Mouse (Mus musculus) embryonic facial prominence, embryonic 13.5 days (tissue): ENCODE results near the gene D630039A03Rik. TPM values are rescaled to one million over a fixed set of nuclear protein-coding genes. Genes with fewer than 3 reads are reported as not detected.

Source experiments
- ATAC-seq: fragments of 200-750 bp; cut with Nextera tagmentation; 2 replicates; pipeline ENCODE4 v1.8.0; 2017; ENCODE audit warnings: low read depth; ENCODE audit not compliant: insufficient number of reproducible peaks, insufficient read depth, low FRiP score, low TSS enrichment
- H3K27ac ChIP-seq: fragments of 300-500 bp; sonication (generic); 2 replicates; pipeline ENCODE4 v1.5.1; 2015; ENCODE audit warnings: moderate library complexity, mild to moderate bottlenecking, inconsistent platforms
- H3K27me3 ChIP-seq: fragments of 300-500 bp; sonication (generic); 2 replicates; pipeline ENCODE4 v1.6.1; 2015; ENCODE audit warnings: mild to moderate bottlenecking, inconsistent platforms
- H3K36me3 ChIP-seq: fragments of 300-500 bp; sonication (generic); 2 replicates; pipeline ENCODE4 v1.6.1; 2015; ENCODE audit warnings: mild to moderate bottlenecking, inconsistent platforms
- H3K4me1 ChIP-seq: fragments of 300-500 bp; sonication (generic); 2 replicates; pipeline ENCODE4 v1.6.1; 2015; ENCODE audit warnings: inconsistent platforms
- H3K4me2 ChIP-seq: fragments of 300-500 bp; sonication (generic); 2 replicates; pipeline ENCODE4 v1.6.1; 2015; ENCODE audit warnings: moderate library complexity, mild to moderate bottlenecking, inconsistent platforms
- H3K4me3 ChIP-seq: fragments of 300-500 bp; sonication (generic); 2 replicates; pipeline ENCODE4 v1.5.1; 2015; ENCODE audit warnings: mild to moderate bottlenecking, inconsistent platforms
- H3K9ac ChIP-seq: fragments of 300-500 bp; sonication (generic); 2 replicates; pipeline ENCODE4 v1.6.1; 2015; ENCODE audit warnings: mild to moderate bottlenecking, inconsistent platforms
- H3K9me3 ChIP-seq: fragments of 300-500 bp; sonication (generic); 2 replicates; pipeline ENCODE4 v1.6.1; 2016; ENCODE audit warnings: inconsistent platforms
- WGBS: fragments of 180-500 bp; shearing (Covaris S2); methylation state at CpG from one replicate; pipeline ENCODE4 v1.1.7; 2015; ENCODE audit warnings: mixed read lengths; 5-methylcytosine and 5-hydroxymethylcytosine counted together
- polyA plus RNA-seq: library from polyadenylated mRNA; unstranded; fragments of >200 nt; fragmentation: Nextera tagmentation; extraction: Ambion mirVana; gene quantifications from 2 replicates; pipeline ENCODE4 v1.2.1, GENCODE M21; 2015

Gene D630039A03Rik
- polyA plus RNA-seq, 1 experiment from 2014 or later = 0.18 TPM

DNA sequence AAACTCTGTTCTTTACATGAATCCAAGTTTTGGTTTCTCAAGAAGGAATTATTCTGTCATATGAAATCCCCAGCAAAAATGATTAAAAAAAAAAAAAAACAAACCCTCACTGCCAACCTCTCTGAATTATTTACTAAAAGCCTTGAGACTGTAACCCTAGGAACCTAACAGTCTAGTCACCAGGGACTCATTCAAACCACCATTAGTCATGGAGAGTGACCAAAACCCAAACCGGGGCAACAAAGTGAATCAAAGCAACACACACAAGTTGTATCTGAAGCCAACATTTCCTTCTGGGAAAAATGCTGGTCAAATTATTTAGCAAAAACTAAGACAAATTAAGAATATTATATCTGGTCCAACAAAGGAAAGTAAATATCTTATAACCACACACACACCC, 36.8 kb upstream of the D630039A03Rik start:
- ATAC-seq = no peak
- H3K36me3 ChIP-seq = peaks cover 43% of the 10 kb centered on the region

DNA sequence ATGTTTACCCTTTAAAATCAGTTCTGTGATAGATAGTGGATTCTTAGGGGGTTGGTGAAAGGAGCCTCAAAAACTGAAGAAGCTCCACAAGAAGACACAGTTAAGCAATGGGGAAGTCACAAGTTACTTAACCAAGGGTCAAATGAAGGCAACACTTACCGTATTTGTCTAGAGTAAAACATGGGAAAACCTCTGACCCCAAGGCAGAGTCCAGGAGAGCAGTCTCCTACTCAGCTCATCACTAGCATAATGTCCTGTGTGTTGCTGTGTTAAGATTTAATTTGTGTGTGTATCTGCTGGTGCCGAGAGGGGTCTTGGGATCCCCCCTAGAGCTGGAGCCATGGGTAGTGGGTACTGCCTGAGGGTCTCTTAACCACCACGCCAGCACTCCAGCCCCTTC, 36.3 kb upstream of the D630039A03Rik start:
- Histone ChIP-seq H3K9ac (no peak overlapping the region), H3K4me1 (peaks cover 39% of the 10 kb centered on the region), H3K36me3 (peaks cover 48% of the 10 kb centered on the region), H3K4me2 (no peak overlapping the region), H3K4me3 (no peak overlapping the region), H3K27me3 (peaks cover under 1% of the 10 kb centered on the region; the same call in 1 of the 2 replicates), H3K27ac (no peak overlapping the region), H3K9me3 (no peaks in the 10 kb centered on the region)
- no peak for ATAC-seq
- 90% methylated on average over 3 of the region's 3 CpGs for WGBS

More for the DNA sequence above, 36.8 kb upstream of the D630039A03Rik start:
- no peak overlapping the region for H3K4me2 ChIP-seq
- H3K9ac ChIP-seq = no peak overlapping the region
- peaks cover 38% of the 10 kb centered on the region for H3K4me1 ChIP-seq
- H3K9me3 ChIP-seq = no peaks in the 10 kb centered on the region
- H3K27ac ChIP-seq = no peak overlapping the region
- WGBS = 80% methylated on average over 1 of the region's 1 CpGs
- no peak overlapping the region for H3K4me3 ChIP-seq
- H3K27me3 ChIP-seq = peaks cover 4% of the 10 kb centered on the region; the same call in 1 of the 2 replicates

DNA sequence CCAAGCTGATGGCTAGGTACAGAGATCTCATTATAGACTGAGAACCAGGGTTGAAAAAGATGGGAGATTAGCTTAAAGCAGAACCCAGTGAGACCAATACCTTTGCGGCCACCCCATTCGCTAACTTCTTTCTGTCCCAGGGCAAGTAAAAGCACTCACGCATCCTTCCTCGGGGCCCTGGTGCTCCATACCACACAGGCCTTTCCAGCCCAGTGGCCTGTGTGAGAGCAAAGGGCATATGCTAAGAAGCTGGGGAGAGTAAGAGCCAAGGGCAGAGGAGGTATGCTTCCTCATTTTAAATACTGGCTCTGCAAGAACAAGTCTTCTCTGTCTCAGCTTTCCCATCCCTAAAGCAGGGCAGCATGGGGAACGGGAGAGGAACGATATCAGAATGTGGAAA, 33.8 kb upstream of the D630039A03Rik start:
- H3K4me1 ChIP-seq = peaks cover 25% of the 10 kb centered on the region
- ATAC-seq = no peak
- H3K36me3 ChIP-seq = peaks cover 70% of the 10 kb centered on the region
- H3K9ac ChIP-seq = no peak overlapping the region
- no peaks in the 10 kb centered on the region for H3K27me3 ChIP-seq
- no peak overlapping the region for H3K4me3 ChIP-seq
- H3K27ac ChIP-seq = no peak overlapping the region
- H3K9me3 ChIP-seq = no peaks in the 10 kb centered on the region
- 88% methylated on average over 6 of the region's 6 CpGs for WGBS
- no peak overlapping the region for H3K4me2 ChIP-seq

DNA sequence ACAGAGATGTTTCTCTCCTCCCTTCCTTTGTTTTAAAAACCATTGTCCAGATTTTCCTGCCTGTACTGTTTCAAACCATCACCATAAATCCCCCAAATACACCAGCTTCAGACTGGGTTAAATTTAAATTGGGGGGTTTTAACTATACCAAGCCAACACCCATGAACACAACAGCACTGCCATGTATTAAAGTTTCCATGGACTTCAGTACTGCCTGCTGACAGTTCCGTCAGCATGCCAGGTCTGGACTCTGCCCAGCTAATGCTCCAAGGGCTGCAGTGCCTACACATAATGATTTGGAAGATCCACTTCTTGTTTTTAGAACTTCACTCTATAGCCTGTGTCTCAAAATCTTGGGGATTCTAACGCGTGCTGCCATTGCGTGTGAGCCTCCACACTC, 31.4 kb upstream of the D630039A03Rik start:
- no peak overlapping the region for H3K4me2 ChIP-seq
- no peak overlapping the region for H3K27ac ChIP-seq
- ATAC-seq = no peak
- H3K4me3 ChIP-seq = no peak overlapping the region
- 0 out of 2 replicates have a peak, but pooled peaks cover 10% of the 10 kb centered on the region for H3K4me1 ChIP-seq
- WGBS = 94% methylated on average over 4 of the region's 4 CpGs
- 0 out of 2 replicates have a peak overlapping the region, but pooled peaks have one; percentile 21 for H3K9ac ChIP-seq
- H3K9me3 ChIP-seq = no peaks in the 10 kb centered on the region
- no peaks in the 10 kb centered on the region for H3K27me3 ChIP-seq
- peaks cover 91% of the 10 kb centered on the region for H3K36me3 ChIP-seq

DNA sequence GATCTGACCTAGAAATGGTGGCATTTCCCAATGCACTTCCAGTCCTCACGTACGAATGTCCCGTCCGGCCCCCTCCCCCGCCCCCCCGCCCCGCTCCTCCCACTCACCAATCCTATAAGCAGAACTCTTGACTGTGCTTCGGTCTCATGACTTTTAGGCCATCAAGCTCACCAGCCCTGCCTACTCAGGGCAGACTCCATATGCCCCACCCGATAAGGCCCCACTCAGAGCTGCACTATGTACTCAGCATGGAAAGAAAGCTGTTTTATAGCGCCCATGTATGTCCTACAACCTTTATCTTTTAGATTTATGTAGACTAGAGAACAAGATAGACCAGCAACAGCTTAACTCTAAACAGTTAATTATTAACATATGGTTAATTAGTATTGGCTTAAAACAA, 30.9 kb upstream of the D630039A03Rik start:
- H3K4me1 ChIP-seq = 0 out of 2 replicates have a peak, but pooled peaks cover 10% of the 10 kb centered on the region
- H3K4me3 ChIP-seq = no peak overlapping the region
- no peak overlapping the region for H3K9ac ChIP-seq
- no peaks in the 10 kb centered on the region for H3K27me3 ChIP-seq
- peaks cover 93% of the 10 kb centered on the region for H3K36me3 ChIP-seq
- H3K4me2 ChIP-seq = no peak overlapping the region
- no peaks in the 10 kb centered on the region for H3K9me3 ChIP-seq
- WGBS = 88% methylated on average over 10 of the region's 10 CpGs
- ATAC-seq = no peak
- no peak overlapping the region for H3K27ac ChIP-seq

DNA sequence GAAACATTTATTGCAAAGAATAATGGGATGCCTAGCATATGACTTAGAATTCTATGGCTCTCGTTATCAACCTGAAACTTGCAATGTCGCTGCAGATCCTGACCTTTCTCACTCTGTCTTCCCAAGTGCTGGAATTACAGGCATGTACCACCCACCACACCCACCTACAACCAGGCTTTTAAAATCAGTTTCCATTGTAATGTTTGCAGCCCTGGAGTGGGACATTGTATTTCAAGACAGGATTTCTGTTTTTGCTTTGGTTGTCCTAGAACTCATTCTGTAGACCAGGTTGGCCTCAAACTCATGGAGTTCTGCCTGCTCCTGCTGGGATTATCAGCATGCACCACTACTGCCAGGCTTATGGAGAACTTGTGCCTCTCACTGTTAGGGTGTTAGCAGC, 26.8 kb upstream of the D630039A03Rik start:
- Histone ChIP-seq H3K36me3 (peaks cover 56% of the 10 kb centered on the region), H3K4me1 (0 out of 2 replicates have a peak, but pooled peaks cover 5% of the 10 kb centered on the region), H3K4me2 (no peak overlapping the region), H3K27ac (no peak overlapping the region), H3K27me3 (no peaks in the 10 kb centered on the region), H3K4me3 (no peak overlapping the region), H3K9ac (no peak overlapping the region), H3K9me3 (no peaks in the 10 kb centered on the region)
- no peak for ATAC-seq
- WGBS = 85% methylated on average over 2 of the region's 2 CpGs

DNA sequence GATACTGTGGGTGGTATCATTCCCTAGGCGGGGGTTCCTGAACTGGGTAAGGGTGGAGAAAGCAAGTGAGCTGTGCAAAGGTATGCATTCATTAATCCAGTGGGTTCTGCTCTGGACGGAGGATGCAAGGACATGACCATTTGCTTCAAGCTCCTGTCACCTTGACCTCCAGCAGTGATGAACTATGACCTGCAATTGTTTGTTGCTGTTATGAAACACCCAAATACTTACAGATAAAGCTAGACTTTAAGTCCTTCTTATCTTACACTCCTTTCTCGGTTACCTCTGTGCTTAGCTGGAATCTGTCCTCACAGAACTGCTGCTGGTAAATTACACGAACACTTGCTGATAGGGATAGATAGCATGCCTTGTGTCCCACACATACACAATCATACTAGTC, 24.5 kb upstream of the D630039A03Rik start:
- Histone ChIP-seq H3K9me3 (no peaks in the 10 kb centered on the region), H3K4me1 (no peaks in the 10 kb centered on the region), H3K4me3 (no peak overlapping the region), H3K27ac (no peak overlapping the region), H3K4me2 (no peak overlapping the region), H3K9ac (no peak overlapping the region), H3K27me3 (no peaks in the 10 kb centered on the region), H3K36me3 (peaks cover 36% of the 10 kb centered on the region)
- 82% methylated on average over 4 of the region's 4 CpGs for WGBS
- ATAC-seq = no peak

DNA sequence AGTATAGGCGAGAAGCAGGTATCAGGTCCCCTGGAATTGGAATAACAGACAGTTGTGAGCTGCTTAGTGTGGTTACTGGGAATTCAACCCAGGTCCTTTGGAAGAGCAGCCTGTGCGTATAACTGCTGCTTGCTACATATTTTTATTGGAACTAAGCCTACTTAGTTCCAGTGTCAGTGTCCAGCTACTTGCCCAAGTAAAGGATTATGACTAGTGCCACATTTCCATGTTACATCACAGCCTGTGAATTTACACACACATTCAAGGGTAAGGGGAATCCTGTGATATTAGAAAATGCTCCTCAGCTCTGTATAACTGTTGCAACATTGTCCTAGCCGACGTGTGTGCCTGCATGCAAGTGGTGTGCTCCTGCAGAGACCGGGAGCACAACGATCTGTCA, 21.2 kb upstream of the D630039A03Rik start:
- Histone ChIP-seq H3K27ac (no peak overlapping the region), H3K9me3 (peaks cover 6% of the 10 kb centered on the region; the same call in 1 of the 2 replicates), H3K9ac (no peak overlapping the region), H3K4me1 (no peaks in the 10 kb centered on the region), H3K4me3 (no peak overlapping the region), H3K4me2 (no peak overlapping the region), H3K36me3 (peaks cover 5% of the 10 kb centered on the region; the same call in 1 of the 2 replicates), H3K27me3 (no peaks in the 10 kb centered on the region)
- 85% methylated on average over 6 of the region's 6 CpGs for WGBS
- no peak for ATAC-seq

DNA sequence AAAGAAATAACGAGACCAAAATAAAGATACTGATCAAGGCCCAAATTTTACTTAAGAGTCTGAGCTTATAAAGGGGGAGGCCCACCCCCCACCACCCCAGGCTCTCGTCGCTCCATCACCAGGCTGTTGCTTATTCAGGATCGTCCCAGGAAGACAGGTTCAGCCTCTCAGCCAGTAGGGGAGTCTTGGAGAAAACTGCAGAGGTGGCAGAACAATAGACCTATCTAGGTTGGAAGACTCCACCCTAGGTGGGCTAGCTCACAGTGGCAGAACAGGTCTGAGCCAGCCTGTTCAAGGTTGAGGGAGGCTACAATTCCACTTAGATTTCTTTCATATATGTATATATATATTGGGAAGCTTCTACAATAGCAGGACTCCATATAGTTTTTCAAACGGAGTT, 18.1 kb upstream of the D630039A03Rik start:
- H3K27ac ChIP-seq = no peak overlapping the region
- peaks cover 8% of the 10 kb centered on the region; the same call in 1 of the 2 replicates for H3K9me3 ChIP-seq
- ATAC-seq = no peak
- no peaks in the 10 kb centered on the region for H3K36me3 ChIP-seq
- no peak overlapping the region for H3K4me3 ChIP-seq
- 60% methylated on average over 5 of the region's 5 CpGs for WGBS
- no peaks in the 10 kb centered on the region for H3K4me1 ChIP-seq
- no peak overlapping the region for H3K4me2 ChIP-seq
- no peaks in the 10 kb centered on the region for H3K27me3 ChIP-seq
- no peak overlapping the region for H3K9ac ChIP-seq

DNA sequence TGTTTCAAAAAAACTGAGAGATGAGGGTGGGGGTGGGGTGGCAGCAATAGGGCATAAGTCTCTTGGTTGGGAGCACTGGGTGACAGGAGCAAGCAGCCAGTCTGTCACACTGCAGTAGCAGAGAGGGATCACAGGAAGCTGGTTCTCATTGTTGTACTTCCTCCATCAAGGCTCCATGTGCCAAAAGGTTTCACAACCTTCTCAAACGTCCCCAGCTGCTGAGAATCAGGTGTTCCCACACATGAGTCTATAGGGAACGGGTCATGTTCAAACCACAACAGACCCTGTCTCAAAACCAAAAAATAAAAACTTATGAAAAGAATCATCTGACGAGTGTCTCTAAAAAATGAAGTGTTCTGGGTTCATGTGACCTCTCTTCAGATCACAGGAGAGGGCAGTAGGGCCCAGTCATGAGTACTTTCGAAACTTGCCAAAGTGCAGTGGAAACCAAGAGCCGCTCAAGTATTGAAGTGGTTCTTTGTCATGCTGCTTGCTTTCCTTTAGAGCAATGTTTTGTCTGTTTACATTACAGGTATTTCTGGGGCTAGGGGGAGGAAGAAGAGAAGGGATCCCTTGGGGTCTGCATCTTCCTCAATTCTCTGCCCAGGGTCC, 14.6 kb upstream of the D630039A03Rik start:
- no peak overlapping the region for H3K27ac ChIP-seq
- no peak for ATAC-seq
- H3K36me3 ChIP-seq = no peaks in the 10 kb centered on the region
- H3K27me3 ChIP-seq = no peaks in the 10 kb centered on the region
- H3K4me2 ChIP-seq = no peak overlapping the region
- no peak overlapping the region for H3K9ac ChIP-seq
- peaks cover 8% of the 10 kb centered on the region; the same call in 1 of the 2 replicates for H3K9me3 ChIP-seq
- no peaks in the 10 kb centered on the region for H3K4me1 ChIP-seq
- 71% methylated on average over 5 of the region's 5 CpGs for WGBS
- no peak overlapping the region for H3K4me3 ChIP-seq

DNA sequence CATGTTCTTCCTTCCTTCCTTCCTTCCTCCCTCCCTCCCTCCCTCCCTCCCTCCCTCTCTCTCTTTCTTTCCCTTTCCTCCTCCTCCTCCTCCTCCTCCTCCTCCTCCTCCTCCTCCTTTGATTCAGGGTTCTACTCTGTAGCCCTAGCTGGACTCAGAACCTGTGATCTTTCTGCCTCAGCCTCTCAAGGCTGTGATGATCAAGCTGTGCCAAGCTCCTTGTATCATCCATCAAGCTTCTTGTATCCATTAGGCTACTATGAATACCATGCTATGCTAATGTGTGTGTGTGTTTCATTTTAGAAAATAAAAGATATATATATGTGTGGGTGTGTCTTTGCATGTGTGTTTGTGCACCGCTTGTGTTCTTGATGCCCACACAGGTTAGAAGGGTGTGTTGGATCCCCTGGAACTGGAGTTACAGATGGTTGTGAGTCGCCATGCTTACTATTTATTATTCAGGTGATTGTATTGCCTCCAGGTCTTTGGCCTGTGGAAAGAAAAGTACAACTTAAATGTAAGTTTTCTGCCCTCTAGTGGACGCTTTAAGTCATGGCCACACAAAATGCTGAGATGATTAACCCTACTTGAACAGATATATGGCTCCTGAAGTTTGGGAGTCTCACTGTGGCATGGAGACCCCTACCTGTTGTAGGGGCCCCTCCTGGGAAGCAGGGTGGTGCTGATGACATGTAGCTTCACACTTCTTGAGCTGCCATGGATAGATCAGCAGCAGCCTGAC, 11.5 kb upstream of the D630039A03Rik start:
- H3K36me3 ChIP-seq = no peaks in the 10 kb centered on the region
- H3K9me3 ChIP-seq = peaks cover 4% of the 10 kb centered on the region; the same call in 1 of the 2 replicates
- no peak overlapping the region for H3K27ac ChIP-seq
- ATAC-seq = no peak
- WGBS = 27% methylated on average over 3 of the region's 3 CpGs
- H3K4me3 ChIP-seq = no peak overlapping the region
- no peaks in the 10 kb centered on the region for H3K27me3 ChIP-seq
- H3K9ac ChIP-seq = no peak overlapping the region
- peaks cover 7% of the 10 kb centered on the region; the same call in 1 of the 2 replicates for H3K4me1 ChIP-seq
- no peak overlapping the region for H3K4me2 ChIP-seq

DNA sequence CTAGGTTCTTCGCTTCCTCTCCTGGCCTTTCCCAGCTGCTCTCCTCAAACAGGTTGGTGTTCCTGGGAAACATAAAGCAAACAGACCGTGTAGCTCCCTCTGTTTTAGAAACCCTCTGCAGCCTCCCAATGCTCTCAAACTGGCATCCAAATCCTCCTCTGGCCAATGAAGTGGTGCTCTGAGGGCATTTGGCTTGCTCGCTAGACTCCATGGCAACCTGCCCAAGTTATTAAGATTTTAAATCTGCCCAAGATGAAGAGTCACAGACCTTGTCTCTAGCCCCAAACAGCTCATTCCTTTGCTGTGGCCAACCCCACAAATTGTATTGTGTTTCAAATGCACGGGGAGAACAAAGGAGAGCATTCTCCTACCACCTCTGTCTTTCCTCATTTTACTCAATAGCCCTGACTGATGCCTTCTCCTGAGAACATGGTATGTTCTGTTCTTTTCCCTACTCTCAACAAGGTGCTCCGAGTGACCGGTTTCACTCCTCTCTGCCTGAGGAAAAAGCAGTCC, 8.5 kb upstream of the D630039A03Rik start:
- no peaks in the 10 kb centered on the region for H3K9me3 ChIP-seq
- H3K27me3 ChIP-seq = no peaks in the 10 kb centered on the region
- H3K27ac ChIP-seq = no peak overlapping the region
- H3K9ac ChIP-seq = no peak overlapping the region
- no peak overlapping the region for H3K4me2 ChIP-seq
- no peak for ATAC-seq
- peaks cover 14% of the 10 kb centered on the region for H3K4me1 ChIP-seq
- no peak overlapping the region for H3K4me3 ChIP-seq
- 70% methylated on average over 6 of the region's 6 CpGs for WGBS
- H3K36me3 ChIP-seq = no peaks in the 10 kb centered on the region
